Mouse (Mus musculus) lung, postnatal 0 days (tissue): ENCODE data around the gene Socs2.

Experiments used
- CTCF ChIP-seq: IDR thresholded peaks from 2 replicates; pipeline ENCODE4 v1.5.1; 2016; ENCODE audit warnings: antibody characterized with exemption, mild to moderate bottlenecking
- EP300 ChIP-seq: IDR thresholded peaks from 2 replicates; pipeline ENCODE4 v1.6.1; 2016; ENCODE audit warnings: antibody characterized with exemption, mild to moderate bottlenecking, control low read depth

GRCm38 (mm10) chr10:95420284-95420683 lies 3.3 kb upstream of the Socs2 start:
- TF ChIP-seq CTCF, result no peak
- TF ChIP-seq EP300, result peak; percentile 63; the same call in 1 of the 2 replicates
